Mouse (Mus musculus): ENCODE data around the gene Cnot3. TPM values are rescaled to one million over a fixed set of nuclear protein-coding genes. Genes with fewer than 3 reads are reported as not detected.
A peak's percentile ranks its signal among the peaks of the same experiment; 100 is the strongest.
"Not testable (repeated sequence)": the region's sequence is repeated elsewhere in the genome, so short reads cannot be mapped to it uniquely, and the experiment has no call there.

Gene Cnot3
- total RNA-seq (2021) (10 to 100 TPM; 52.6 to 61.5 TPM), polyA plus RNA-seq (2012; rRNA removed) (83.3 and 103 TPM in 2 replicates)
- long read RNA-seq, full-length matches to known transcripts, result 9 of 21 reads
- long read RNA-seq, partial matches to known transcripts, result 3 of 21 reads
- long read RNA-seq, other reads (novel, unspliced or antisense), result 9 of 21 reads

DNA sequence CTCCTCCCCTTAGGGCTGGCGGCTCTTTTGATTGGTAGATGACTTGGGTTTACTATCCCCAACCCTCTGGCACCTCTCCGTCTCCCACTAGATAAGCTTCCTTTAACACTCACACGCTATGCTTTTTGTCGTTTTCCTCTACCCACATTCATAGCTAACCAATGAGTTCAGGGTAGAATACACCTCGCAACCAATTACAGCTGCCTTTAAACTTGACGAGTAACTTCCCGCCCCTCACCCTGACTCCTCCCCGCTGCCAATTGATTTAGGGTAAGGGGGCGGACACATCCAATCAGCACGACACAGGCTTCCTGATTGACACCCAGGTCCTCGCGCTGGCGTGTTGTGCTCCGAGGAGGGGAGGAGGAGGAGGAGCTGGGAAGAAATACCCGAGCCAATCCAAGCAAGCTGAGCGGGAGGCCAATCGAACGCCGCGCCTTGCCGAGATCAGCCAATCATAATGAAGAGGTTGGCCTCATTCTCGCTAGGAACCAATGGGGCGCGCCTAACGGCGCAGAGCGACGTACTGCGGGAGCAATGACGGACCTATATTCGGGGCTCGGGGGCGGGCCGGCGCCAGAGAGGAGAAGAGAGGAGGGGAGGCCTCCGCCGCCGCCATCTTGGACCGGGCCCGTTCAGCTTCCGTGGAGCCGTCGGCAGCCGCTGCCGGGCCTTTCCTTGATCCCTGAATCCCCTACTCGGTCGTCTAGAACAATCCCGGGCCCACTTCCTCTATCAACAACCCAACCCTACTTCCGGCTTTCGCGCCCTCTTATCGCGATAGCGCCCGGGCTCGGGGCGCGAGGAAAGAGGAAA lies at the start of gene Cnot3:
Gene Cnot3, plus strand, starts transcription at position 597 of the 816 bp plus-strand sequence.
- DNase-seq, result peak; percentile 99

- not testable (repeated sequence) for DNase-seq
Measured at GRCm38 (mm10) chr7:3597755-3598154, 47.3 kb upstream of the Cnot3 start.

GRCm38 (mm10) chr7:3601119-3601518 lies 43.9 kb upstream of the Cnot3 start:
- peak; percentile 67 for DNase-seq

DNA sequence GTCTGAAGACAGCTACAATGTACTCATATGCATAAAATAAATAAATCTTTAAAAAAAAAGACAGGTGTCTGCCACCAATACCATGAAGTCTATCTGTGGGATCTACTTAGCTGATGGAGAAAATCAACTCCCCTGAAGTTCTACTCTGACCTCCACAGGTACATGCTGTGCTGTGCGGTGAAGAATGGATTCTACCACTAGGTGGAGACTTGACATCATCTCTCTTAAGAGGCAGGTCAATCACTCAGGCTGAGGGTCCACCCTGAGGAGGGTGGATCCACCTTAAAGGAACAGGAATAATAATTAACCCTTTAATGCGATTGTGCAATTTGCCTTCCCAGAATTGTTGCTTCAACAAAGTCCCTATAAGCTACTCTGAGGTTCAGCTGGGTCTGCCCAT lies 38.3 kb upstream of the Cnot3 start:
- no peak for DNase-seq

- DNase-seq, result no peak
Measured at GRCm38 (mm10) chr7:3607391-3607790, 37.7 kb upstream of the Cnot3 start.

GRCm38 (mm10) chr7:3608668-3609067 lies 36.4 kb upstream of the Cnot3 start:
- DNase-seq, result no peak

DNA sequence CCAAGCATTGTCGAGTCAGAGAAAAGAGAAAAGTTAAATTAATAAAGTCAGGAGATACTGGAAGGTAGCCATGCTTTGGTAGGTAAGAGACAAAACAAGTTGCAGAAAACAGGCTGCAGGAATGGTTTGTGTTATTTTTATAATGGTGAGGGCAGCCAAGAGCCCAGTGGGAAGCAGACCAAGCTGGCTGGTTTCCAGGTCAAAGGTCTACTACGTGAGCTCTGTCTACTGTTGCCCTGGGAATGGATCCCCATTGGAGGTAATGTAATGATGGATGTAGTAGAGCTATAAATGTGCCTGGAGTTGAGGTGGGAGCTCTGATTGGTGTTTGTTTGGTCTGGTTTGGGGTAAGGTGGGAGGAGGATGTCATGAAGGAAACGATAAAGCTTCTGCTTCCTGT lies 36.0 kb upstream of the Cnot3 start:
- DNase-seq, result peak; percentile 57

DNA sequence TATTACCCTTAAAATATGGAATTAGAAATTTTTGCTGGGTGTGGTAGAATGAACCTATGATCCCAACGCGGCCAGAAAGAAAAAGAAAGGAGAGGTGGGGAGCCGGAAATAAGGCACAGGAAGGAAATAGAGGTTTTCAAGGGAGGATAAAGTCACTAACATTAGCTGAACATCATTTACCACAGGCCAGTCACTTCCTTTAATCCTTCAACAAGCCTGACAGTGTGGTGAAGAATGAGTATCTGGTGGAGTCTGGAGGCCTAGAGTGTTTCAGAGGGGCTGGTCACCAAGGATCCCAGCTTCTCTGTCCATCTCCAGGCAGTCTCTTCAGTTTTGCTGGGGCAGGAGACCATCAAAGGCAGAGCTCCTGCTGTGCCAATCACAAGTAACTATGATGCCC lies 34.6 kb upstream of the Cnot3 start:
- DNase-seq, result no peak

DNA sequence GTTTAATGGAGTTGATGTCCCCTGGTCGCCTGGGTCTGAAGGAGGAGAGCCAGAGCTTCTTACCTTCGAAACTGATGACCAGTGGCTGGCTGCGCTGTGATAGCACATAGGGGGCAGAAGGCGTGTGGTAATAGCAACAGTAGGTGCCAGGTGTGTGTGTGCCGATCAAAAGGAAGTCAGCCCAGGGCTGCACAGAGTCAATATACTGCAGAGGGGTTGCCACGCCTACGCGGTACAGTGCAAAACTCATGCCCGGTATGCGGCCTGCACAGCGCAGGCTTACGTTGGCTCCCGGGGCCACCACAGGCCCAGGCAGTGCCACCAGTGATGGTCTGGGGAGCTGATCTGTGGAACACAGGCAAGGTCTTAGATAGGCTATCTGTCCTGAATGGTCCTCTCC lies 34.1 kb upstream of the Cnot3 start:
- no peak for DNase-seq

DNA sequence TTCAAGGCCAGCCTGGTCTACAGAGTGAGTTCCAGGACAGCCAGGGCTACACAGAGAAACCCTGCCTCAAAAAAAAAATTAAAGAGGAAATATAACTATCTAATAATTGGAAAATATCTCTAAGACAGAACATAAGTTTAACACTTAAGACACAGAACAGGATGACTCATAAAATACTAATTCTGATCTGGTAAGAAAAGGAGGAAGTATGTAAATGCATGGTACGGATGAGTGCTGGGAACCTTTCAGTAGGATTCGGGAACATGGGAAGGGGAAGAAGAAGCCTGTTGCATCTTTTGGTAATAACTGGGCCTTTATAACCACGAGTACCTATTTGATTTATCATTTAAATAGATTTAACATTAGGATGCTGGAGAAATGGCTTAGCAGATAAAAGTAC lies 31.0 kb upstream of the Cnot3 start:
- no peak for DNase-seq

DNA sequence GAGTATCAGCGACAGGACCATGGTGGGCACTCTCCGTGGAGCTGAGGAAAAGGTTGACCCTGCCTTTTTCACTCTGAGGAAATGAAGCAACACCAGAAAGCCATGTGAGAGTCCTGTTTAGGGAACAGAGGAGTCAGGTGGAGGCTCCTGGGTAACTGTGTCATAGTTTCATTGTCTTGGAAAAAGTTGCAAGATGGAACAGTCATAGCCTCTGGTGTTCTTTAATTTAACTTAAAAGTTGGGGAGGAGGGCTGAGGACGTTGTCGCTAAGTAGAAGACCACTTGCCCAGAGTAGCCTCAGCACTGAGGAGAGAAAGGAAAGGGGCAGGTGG lies 29.0 kb upstream of the Cnot3 start, which contains the start of gene Oscar:
Gene Oscar, minus strand, starts transcription at position 101 of the 332 bp plus-strand sequence.
- DNase-seq, result no peak

DNA sequence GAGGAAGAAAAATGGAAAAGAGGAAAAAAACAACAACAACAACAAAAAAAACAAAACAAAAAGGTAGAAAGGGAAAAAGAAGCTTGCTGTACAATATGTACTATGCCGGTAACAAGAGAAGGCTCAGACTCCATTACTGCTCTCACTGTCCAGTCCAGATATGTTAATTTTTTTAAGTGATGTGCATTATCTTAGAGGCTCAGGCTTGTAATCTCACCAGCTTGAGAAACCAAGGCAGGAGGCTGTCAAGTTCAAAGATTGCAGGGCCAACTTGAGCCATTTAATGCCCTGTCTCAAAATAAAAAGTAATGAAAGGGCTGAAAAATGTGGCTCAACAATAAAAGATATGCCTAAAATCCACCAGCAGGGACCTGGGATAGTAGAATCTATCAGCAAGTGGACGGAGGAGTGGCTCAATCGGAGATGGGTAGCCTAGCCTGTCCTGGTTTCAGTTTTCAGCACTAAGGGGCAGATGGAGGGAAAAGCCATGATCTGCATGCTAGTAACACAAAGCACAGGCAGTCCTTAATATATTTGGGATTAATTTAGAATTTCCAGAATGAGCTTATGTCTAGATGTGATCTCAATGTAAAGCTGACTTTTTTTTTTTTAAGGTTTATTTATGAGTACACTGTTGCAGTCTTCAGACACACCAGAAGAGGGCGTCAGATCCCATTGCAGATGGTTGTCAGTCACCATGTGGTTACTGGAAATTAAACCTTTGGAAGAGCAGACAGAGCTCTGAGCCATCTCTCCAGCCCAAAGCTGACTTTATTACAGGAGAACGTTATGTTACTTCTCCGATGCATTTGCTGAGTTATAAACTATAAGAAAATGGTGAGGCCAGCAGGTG lies 28.5 kb upstream of the Cnot3 start:
- DNase-seq, result no peak

- DNase-seq, result peak; percentile 92
Measured at GRCm38 (mm10) chr7:3617242-3617995, 27.6 kb upstream of the Cnot3 start, which contains the start of gene Ndufa3. TSS of gene Ndufa3 (plus strand) at chr7:3617373.

DNA sequence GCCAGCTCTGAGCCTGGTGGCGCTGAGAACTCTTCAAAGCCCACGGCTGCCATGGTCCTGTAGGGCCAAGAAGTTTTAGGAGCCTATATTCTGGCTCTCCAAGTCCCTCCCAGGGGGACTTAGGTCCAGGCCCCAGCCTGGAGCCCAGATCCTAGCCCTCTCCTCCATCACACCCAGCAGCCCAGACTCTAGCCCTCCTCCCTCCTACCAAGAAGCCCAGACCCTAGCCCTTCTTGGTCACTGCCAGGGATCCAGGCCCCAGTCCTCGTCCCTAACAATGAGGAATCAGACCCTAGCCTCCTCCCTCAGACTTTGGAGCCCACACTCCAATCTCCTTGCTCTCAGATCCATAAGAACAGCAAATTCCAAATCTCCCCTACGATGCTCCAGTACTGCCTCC lies 16.0 kb upstream of the Cnot3 start:
- no peak for DNase-seq

DNA sequence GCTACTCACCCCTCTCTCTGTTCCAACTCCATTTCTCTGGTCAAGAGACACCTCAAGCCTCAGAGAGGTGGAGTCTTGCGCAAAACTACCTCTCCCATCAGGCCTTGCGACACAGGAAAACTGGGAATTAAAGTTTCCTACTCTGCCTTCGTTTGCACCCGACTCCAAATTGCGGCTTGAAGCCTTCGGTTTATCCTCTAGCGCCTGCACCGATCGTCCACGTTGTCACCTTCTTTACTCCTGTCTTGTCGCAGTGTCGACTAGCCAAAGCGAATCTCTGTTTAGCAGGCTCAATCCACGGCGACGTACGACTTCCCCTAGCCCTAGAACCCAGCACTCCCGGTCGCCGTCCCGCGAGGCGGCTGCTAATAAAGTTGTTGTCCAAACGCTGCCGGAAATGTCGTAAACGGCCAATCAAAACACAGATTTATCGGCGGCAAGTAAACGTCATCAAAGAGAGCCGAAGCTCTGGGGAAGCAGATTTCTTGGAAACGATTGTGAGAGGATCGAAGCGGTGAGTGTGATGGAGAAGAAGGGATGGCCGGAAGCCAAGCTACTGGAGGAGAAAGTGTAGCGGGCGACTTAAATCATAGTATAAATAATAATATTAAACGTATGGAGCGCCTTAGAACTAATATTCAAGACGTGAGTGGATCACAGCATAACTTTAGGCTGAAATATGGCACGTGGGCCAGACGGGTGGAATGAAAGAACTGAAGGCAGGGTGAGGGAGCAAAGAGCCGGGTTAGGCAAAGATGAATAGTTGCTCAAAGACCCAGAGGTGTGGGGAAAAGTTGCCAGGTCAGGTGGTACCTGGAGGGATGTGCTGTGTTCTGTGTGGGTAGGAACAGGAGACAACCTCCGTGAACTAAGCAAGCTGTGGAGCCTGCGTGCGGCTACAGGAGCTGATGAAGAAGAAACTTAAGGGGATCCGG lies 15.3 kb upstream of the Cnot3 start, which contains the start of the genes Tfpt and Prpf31:
Gene Tfpt, minus strand, starts transcription at position 387 of the 935 bp plus-strand sequence.
Gene Prpf31, plus strand, starts transcription at position 443 of the 935 bp plus-strand sequence.
- peak; percentile 95 for DNase-seq

GRCm38 (mm10) chr7:3630478-3630815 lies 14.6 kb upstream of the Cnot3 start:
- no peak for DNase-seq

GRCm38 (mm10) chr7:3643412-3643811 lies 1.7 kb upstream of the Cnot3 start:
- DNase-seq, result no peak

DNA sequence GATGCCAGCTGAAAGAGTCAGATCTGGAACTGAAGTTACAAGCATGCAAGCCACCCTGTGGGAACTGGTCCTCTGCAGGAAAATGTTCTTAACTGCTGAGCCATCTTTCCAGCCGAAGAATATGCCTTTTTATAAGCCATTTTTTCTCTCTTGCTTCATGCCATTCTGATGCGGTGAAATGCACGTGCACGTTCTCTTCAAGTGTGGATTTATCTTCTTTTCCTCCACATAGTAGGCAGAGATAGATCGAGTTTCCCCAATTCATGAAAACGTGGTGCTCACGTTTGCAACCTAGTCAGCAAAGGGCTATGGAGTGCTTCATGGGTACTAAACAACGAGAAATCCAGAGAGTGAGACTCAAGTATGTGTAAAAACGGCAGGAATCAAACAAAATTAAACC lies 1.2 kb upstream of the Cnot3 start:
- no peak for DNase-seq

- DNase-seq, result no peak
Measured at GRCm38 (mm10) chr7:3644348-3644671, 758 bp upstream of the Cnot3 start.

DNA sequence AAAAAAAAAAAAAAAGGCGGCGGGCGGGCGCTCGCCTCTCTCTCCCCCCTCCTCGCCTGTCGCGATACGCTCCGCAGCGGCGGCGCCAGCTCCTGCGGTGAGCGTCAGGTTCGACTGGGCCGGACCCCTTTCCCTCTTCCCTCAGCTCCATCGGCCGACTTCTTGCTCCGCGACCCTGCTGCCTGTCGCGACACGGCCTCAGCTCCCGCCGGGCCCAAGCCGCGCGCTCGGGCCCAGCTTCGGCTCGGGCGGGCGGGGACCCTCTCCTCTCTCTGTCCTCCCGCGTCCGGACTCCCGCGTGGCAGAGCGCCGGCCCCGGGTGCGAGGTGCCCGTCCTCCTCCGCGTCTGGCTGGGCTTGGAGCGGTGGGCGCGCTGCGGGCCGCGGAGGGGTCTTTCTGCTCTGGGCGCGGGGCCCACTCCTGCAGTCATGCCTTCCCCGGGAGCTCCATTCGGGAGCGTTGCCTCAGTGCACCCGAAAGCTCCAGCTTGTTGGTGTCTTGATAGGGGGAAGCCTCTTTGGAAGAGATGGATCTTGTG lies 489 bp downstream of the Cnot3 start:
- DNase-seq, result no peak

GRCm38 (mm10) chr7:3646188-3646587 lies 1.1 kb downstream of the Cnot3 start:
- DNase-seq, result no peak
